Mouse (Mus musculus) megakaryocyte, embryonic 14.5 days (primary cell): ENCODE measurements at regions not wholly inside any gene's neighbourhood (a gene's known extent, or its start where the extent isn't known, plus 50 kb on each side); places are given as distances from the start of the nearest gene placed in this dataset.

Experiments
- FLI1 ChIP-seq: IDR thresholded peaks from 2 replicates; pipeline ENCODE4 v1.6.1; 2012; ENCODE audit warnings: low read length, inconsistent platforms, mixed read lengths
- GATA1 ChIP-seq: IDR thresholded peaks from 3 replicates; pipeline ENCODE4 v1.6.1; 2012; ENCODE audit warnings: mixed read lengths, low read length, inconsistent platforms, borderline replicate concordance

DNA sequence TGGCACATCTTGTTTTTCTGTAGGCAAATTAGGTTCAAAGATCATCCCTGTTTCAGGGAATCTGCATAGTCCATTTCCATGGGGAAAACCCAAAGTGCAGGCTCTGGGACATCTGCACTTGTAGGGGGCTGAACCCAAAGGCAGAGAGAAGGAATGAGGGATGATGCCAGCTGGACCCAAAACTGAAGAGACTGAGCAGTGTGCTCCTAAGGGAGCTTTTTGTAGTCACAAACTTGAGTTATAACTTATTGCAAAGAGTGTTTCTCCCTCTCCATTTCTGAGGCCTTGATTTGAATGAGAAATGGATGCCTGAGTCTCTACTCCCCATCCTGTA, 226.7 kb downstream of the Ttc32 start:
- TF ChIP-seq GATA1: no peak
- TF ChIP-seq FLI1: no peak
